Comparison of ENCODE assay signal across 9 mouse cellular contexts in genomic region chr7:96899036-96899569, GRCm38 (mm10). TPM values are rescaled to one million over a fixed set of nuclear protein-coding genes. Genes with fewer than 3 reads are reported as not detected.
DNase-seq lines count a peak whose midpoint lies in the region; ATAC-seq lines count a peak whose summit lies in the region.
"Had no signal": no experiment of that assay in that cellular context is flagged by ENCODE, and none has a peak within 500 bp of the region (broad histone marks: within the 10 kb centered on the region; RNA-seq: fewer than 3 reads in every experiment).

No protein-coding gene starts in this region.

- WGBS in heart, embryonic 14.5 days: 24% methylated on average over 10 of the region's 10 CpGs
- 26% methylated on average over 10 of the region's 10 CpGs for WGBS in lung, embryonic 16.5 days
- WGBS in intestine, embryonic 16.5 days: 37% methylated on average over 10 of the region's 10 CpGs

- H3K9me3 ChIP-seq in heart, embryonic 14.5 days (ENCODE audit: control insufficient read depth, low read length): no peaks in the 10 kb centered on the region
- H3K9me3 ChIP-seq in lung, embryonic 16.5 days (ENCODE audit: control insufficient read depth, low read length): no peaks in the 10 kb centered on the region
- no peaks in the 10 kb centered on the region for H3K9me3 ChIP-seq in intestine, embryonic 16.5 days (ENCODE audit: control insufficient read depth, low read length)

- H3K4me3 ChIP-seq in heart, embryonic 14.5 days (ENCODE audit: control insufficient read depth in 1 of 2, insufficient read depth in 1 of 2, low read depth in 1 of 2, low read length in 2 of 2): peak overlapping the region in 1 of 2 experiments; percentile 11; a peak in 2 of 4 replicates
- H3K4me3 ChIP-seq in lung, embryonic 16.5 days (ENCODE audit: low read length): no peak overlapping the region
- no peak overlapping the region for H3K4me3 ChIP-seq in intestine, embryonic 16.5 days (ENCODE audit: low read length)

- intact Hi-C loops in heart, postnatal 10 days (cut with DNase I): no loop called here

- H3K9ac ChIP-seq in heart, embryonic 14.5 days (ENCODE audit: low read length): peak overlapping the region; percentile 56
- H3K9ac ChIP-seq in lung, embryonic 16.5 days (ENCODE audit: low read length): no peak overlapping the region
- H3K9ac ChIP-seq in intestine, embryonic 16.5 days (ENCODE audit: low read depth, low read length): no peak overlapping the region

- H3K27ac ChIP-seq in heart, embryonic 14.5 days (replicated peaks in 1 of 2; ENCODE audit: control insufficient read depth in 1 of 2, insufficient read depth in 1 of 2, low read depth in 2 of 2, low read length in 2 of 2): peak overlapping the region; percentile 37 to 44; a peak in 3 of 4 replicates
- peak overlapping the region; percentile 86 for H3K27ac ChIP-seq in lung, embryonic 16.5 days (ENCODE audit: low read length)
- H3K27ac ChIP-seq in intestine, embryonic 16.5 days (ENCODE audit: low read length): peak overlapping the region; percentile 20; the same call in 1 of the 2 replicates

- no peaks in the 10 kb centered on the region for H3K27me3 ChIP-seq in heart, embryonic 14.5 days (ENCODE audit: control insufficient read depth, insufficient read depth, low read length)
- no peaks in the 10 kb centered on the region for H3K27me3 ChIP-seq in lung, embryonic 16.5 days (ENCODE audit: control insufficient read depth, insufficient read depth, low read depth, low read length)
- no peaks in the 10 kb centered on the region for H3K27me3 ChIP-seq in intestine, embryonic 16.5 days (replicated peaks; ENCODE audit: control insufficient read depth, insufficient read depth, low read length)

- 0 out of 2 replicates have a peak, but pooled peaks cover 4% of the 10 kb centered on the region for H3K36me3 ChIP-seq in heart, embryonic 14.5 days (ENCODE audit: control insufficient read depth, insufficient read depth, low read length)
- peaks cover 15% of the 10 kb centered on the region; the same call in 1 of the 2 replicates for H3K36me3 ChIP-seq in lung, embryonic 16.5 days (ENCODE audit: control insufficient read depth, insufficient read depth, low read length)
- peaks cover 6% of the 10 kb centered on the region for H3K36me3 ChIP-seq in intestine, embryonic 16.5 days (ENCODE audit: control insufficient read depth, insufficient read depth, low read length)

- no peak for ATAC-seq in heart, embryonic 14.5 days (ENCODE audit: insufficient number of reproducible peaks, insufficient read depth, low FRiP score, low read depth)
- ATAC-seq in lung, embryonic 16.5 days (ENCODE audit: low read depth): peak; percentile 90
- ATAC-seq in intestine, embryonic 16.5 days: 0 out of 2 replicates have a peak, but pooled peaks have one; percentile 27
- no peak for ATAC-seq in megakaryocyte, adult 5-6 weeks (ENCODE audit: poor library complexity, severe bottlenecking)

- peak overlapping the region; percentile 55 for H3K4me2 ChIP-seq in heart, embryonic 14.5 days (ENCODE audit: low read length)
- 0 out of 2 replicates have a peak overlapping the region, but pooled peaks have one; percentile 11 for H3K4me2 ChIP-seq in lung, embryonic 16.5 days (ENCODE audit: low read depth, low read length)
- no peak overlapping the region for H3K4me2 ChIP-seq in intestine, embryonic 16.5 days (ENCODE audit: low read depth, low read length)

- peaks cover 8 to 18% of the 10 kb centered on the region in 2 experiments; a peak in 3 of 4 replicates for H3K4me1 ChIP-seq in heart, embryonic 14.5 days (ENCODE audit: control insufficient read depth in 2 of 2, insufficient read depth in 2 of 2, low read length in 2 of 2)
- peaks cover 34% of the 10 kb centered on the region for H3K4me1 ChIP-seq in lung, embryonic 16.5 days (replicated peaks; ENCODE audit: control insufficient read depth, insufficient read depth, low read length)
- H3K4me1 ChIP-seq in intestine, embryonic 16.5 days (ENCODE audit: control insufficient read depth, insufficient read depth, low read length): peaks cover 12% of the 10 kb centered on the region

- no peak for DNase-seq in heart, postnatal 10 days
- DNase-seq in lung, adult 18-20 months: no peak
- DNase-seq in right cerebral cortex, postnatal 36 days (ENCODE audit: low spot score in 2 of 2): peak; percentile 25 to 57
- DNase-seq in cerebellum, adult 9-10 months: no peak
- DNase-seq: kidney, adult 2 months had no signal

RNA-seq across cellular contexts. Expression of gene Nars2, which starts 52.2 kb away (rescaled TPM):
- 16.3 and 17.5 TPM in 2 replicates for polyA plus RNA-seq in heart, embryonic 14.5 days (2014; fragmentation: Nextera tagmentation; extraction: Ambion mirVana)
- 10 to 100 TPM; 17.5 to 20.5 TPM for total RNA-seq in heart, postnatal 10 days (2021)
- 16.0 and 18.0 TPM in 2 replicates for polyA plus RNA-seq in lung, embryonic 16.5 days (2015; fragmentation: Nextera tagmentation; extraction: Ambion mirVana)
- polyA plus RNA-seq in intestine, embryonic 16.5 days (2015; fragmentation: Nextera tagmentation; extraction: Ambion mirVana): 29.7 and 30.4 TPM in 2 replicates
- 2.6 and 3.1 TPM in 2 replicates for total RNA-seq in megakaryocyte, adult 5-6 weeks (2015)
- 3.3 and 4.0 TPM in 2 replicates for total RNA-seq in megakaryocyte, adult 5-6 weeks (2017)

Comparison
In these comparisons a context has a peak if more than half of its experiments do, and no peak if none do; other contexts are left out.
1. ATAC-seq: peak in lung, embryonic 16.5 days (single experiment) and intestine, embryonic 16.5 days (single experiment); none in heart, embryonic 14.5 days (single experiment) and megakaryocyte, adult 5-6 weeks (single experiment).
2. H3K27ac ChIP-seq: peak in every context shown above with its lines; median percentile 86 in lung, embryonic 16.5 days; 40 in heart, embryonic 14.5 days; 20 in intestine, embryonic 16.5 days.
3. DNase-seq: peak in right cerebral cortex, postnatal 36 days (2 of 2); none in heart, postnatal 10 days (0 of 2), lung, adult 18-20 months (0 of 2) and cerebellum, adult 9-10 months (single experiment).